Mouse (Mus musculus): ENCODE measurements around the gene Ppm1l.
"Not testable (repeated sequence)": the region's sequence is repeated elsewhere in the genome, so short reads cannot be mapped to it uniquely, and the experiment has no call there.

The Ppm1l gene

GRCm38 (mm10) chr3:69542962-69543361 lies 226.3 kb downstream of the Ppm1l start:
- DNase-seq (ENCODE audit: low read depth): no peak

- no peak for DNase-seq (ENCODE audit: low read depth)
Measured at GRCm38 (mm10) chr3:69543730-69544129, 227.1 kb downstream of the Ppm1l start.

- DNase-seq (ENCODE audit: low read depth): no peak
Measured at GRCm38 (mm10) chr3:69545017-69545416, 228.4 kb downstream of the Ppm1l start.

GRCm38 (mm10) chr3:69548704-69549455 lies 232.2 kb downstream of the Ppm1l start:
- no peak for DNase-seq (ENCODE audit: low read depth)

GRCm38 (mm10) chr3:69549602-69550001 lies 232.9 kb downstream of the Ppm1l start:
- no peak for DNase-seq (ENCODE audit: low read depth)

- no peak for DNase-seq (ENCODE audit: low read depth)
Measured at GRCm38 (mm10) chr3:69555511-69555910, 238.8 kb downstream of the Ppm1l start.

GRCm38 (mm10) chr3:69556092-69556778 lies 239.6 kb downstream of the Ppm1l start:
- DNase-seq (ENCODE audit: low read depth): no peak

GRCm38 (mm10) chr3:69559316-69559974 lies 242.8 kb downstream of the Ppm1l start:
- no peak for DNase-seq (ENCODE audit: low read depth)

GRCm38 (mm10) chr3:69559975-69560330 lies 243.3 kb downstream of the Ppm1l start:
- no peak for DNase-seq (ENCODE audit: low read depth)

- DNase-seq (ENCODE audit: low read depth): no peak
Measured at GRCm38 (mm10) chr3:69561686-69562085, 245.0 kb downstream of the Ppm1l start.

GRCm38 (mm10) chr3:69563406-69563805 lies 246.7 kb downstream of the Ppm1l start:
- DNase-seq (ENCODE audit: low read depth): no peak

- DNase-seq (ENCODE audit: low read depth): not testable (repeated sequence)
Measured at GRCm38 (mm10) chr3:69565586-69565985, 248.9 kb downstream of the Ppm1l start.

- no peak for DNase-seq (ENCODE audit: low read depth)
Measured at GRCm38 (mm10) chr3:69572561-69572960, 255.9 kb downstream of the Ppm1l start.

- DNase-seq (ENCODE audit: low read depth): no peak
Measured at GRCm38 (mm10) chr3:69575577-69575976, 258.9 kb downstream of the Ppm1l start.

- no peak for DNase-seq (ENCODE audit: low read depth)
Measured at GRCm38 (mm10) chr3:69576715-69577114, 260.1 kb downstream of the Ppm1l start.

- DNase-seq (ENCODE audit: low read depth): peak; percentile 13
Measured at GRCm38 (mm10) chr3:69578791-69579190, 262.1 kb downstream of the Ppm1l start.

- DNase-seq (ENCODE audit: low read depth): no peak
Measured at GRCm38 (mm10) chr3:69583798-69584197, 267.1 kb downstream of the Ppm1l start.

GRCm38 (mm10) chr3:69588101-69588760 lies 271.6 kb downstream of the Ppm1l start:
- no peak for DNase-seq (ENCODE audit: low read depth)

GRCm38 (mm10) chr3:69593426-69593825 lies 276.8 kb downstream of the Ppm1l start:
- DNase-seq (ENCODE audit: low read depth): no peak

- DNase-seq (ENCODE audit: low read depth): no peak
Measured at GRCm38 (mm10) chr3:69594071-69594470, 277.4 kb downstream of the Ppm1l start.

- no peak for DNase-seq (ENCODE audit: low read depth)
Measured at GRCm38 (mm10) chr3:69596116-69596515, 279.5 kb downstream of the Ppm1l start.

GRCm38 (mm10) chr3:69597211-69597610 lies 280.6 kb downstream of the Ppm1l start:
- DNase-seq (ENCODE audit: low read depth): no peak

GRCm38 (mm10) chr3:69597816-69598215 lies 281.2 kb downstream of the Ppm1l start:
- DNase-seq (ENCODE audit: low read depth): no peak
